Mouse (Mus musculus) heart, postnatal 0 days (tissue): ENCODE results near the gene Itpr1.

Source experiments
- CTCF ChIP-seq: IDR thresholded peaks from 2 replicates; pipeline ENCODE4 v1.5.1; 2016; ENCODE audit warnings: antibody characterized with exemption, control low read depth, low read depth
- EP300 ChIP-seq: IDR thresholded peaks from 2 replicates; pipeline ENCODE4 v1.6.1; 2016; ENCODE audit warnings: antibody characterized with exemption, low read depth

DNA sequence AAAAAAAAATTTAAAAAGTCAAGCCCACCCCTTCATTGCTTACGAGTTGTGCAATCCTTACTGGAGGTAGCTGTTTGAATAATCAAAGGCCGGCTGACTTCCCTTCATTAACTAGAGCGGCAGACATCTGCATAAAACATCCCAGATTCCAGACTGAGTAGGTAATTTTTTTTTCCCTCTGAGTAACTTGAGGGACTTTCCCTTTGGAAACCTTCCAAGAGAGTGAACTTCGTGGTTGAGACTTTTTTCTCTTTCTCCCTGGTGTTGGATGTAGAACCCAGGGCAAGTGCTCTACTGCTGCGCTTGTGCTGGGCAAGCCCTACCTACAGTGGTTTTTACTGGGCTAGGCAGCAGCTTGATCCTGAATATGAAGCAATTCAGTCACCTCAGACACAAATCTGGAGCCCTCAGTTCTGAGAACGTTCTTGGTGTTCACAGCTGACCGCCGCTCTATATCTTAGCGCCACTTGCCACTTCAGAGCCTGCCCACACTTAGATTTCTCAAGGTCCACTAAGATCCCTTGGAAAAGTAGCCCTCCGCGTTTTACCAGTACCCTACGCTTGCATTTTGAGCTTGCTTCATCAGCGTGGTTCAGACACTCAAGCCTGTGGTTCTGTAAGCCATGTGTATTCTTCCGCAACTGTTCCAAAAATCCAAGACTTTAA, 244.8 kb downstream of the Itpr1 start:
- TF ChIP-seq CTCF (no peak), EP300 (0 out of 2 replicates have a peak, but pooled peaks have one; percentile 11)
